Mouse (Mus musculus) lung, embryonic 16.5 days (tissue): Measurements from ENCODE around the gene Lrig3. TPM values are rescaled to one million over a fixed set of nuclear protein-coding genes. Genes with fewer than 3 reads are reported as not detected.

ENCODE experiments used
- ATAC-seq: fragments of 200-750 bp; cut with Nextera tagmentation; 2 replicates; pipeline ENCODE4 v1.8.0; 2017; ENCODE audit warnings: low read depth, mild to moderate bottlenecking, moderate library complexity
- H3K27ac ChIP-seq: fragments of 300-500 bp; sonication (generic); 2 replicates; pipeline ENCODE4 v1.5.1; 2014; ENCODE audit warnings: mild to moderate bottlenecking, control low read depth, low read length
- H3K27me3 ChIP-seq: fragments of 300-500 bp; sonication (generic); 2 replicates; pipeline ENCODE4 v1.6.1; 2014; ENCODE audit warnings: low read depth, low read length, mixed read lengths; ENCODE audit not compliant: control insufficient read depth, insufficient read depth
- H3K36me3 ChIP-seq: fragments of 300-500 bp; sonication (generic); 2 replicates; pipeline ENCODE4 v1.6.1; 2014; ENCODE audit warnings: low read length; ENCODE audit not compliant: control insufficient read depth, insufficient read depth
- H3K4me1 ChIP-seq: fragments of 300-500 bp; sonication (generic); replicated peaks from 2 replicates; pipeline ENCODE4 v1.6.1; 2014; ENCODE audit warnings: low read length, mixed read lengths; ENCODE audit not compliant: control insufficient read depth, insufficient read depth
- H3K4me2 ChIP-seq: fragments of 300-500 bp; sonication (generic); 2 replicates; pipeline ENCODE4 v1.6.1; 2014; ENCODE audit warnings: low read depth, low read length, control low read depth
- H3K4me3 ChIP-seq: fragments of 300-500 bp; sonication (generic); 2 replicates; pipeline ENCODE4 v1.5.1; 2014; ENCODE audit warnings: mild to moderate bottlenecking, low read length, control low read depth
- H3K9ac ChIP-seq: fragments of 300-500 bp; sonication (generic); 2 replicates; pipeline ENCODE4 v1.6.1; 2014; ENCODE audit warnings: low read length, control low read depth
- H3K9me3 ChIP-seq: fragments of 300-500 bp; sonication (generic); 2 replicates; pipeline ENCODE4 v1.6.1; 2016; ENCODE audit warnings: low read length; ENCODE audit not compliant: control insufficient read depth
- WGBS: fragments of 180-500 bp; shearing (Covaris S2); extraction: QIAGEN DNeasy Blood & Tissue Kit; methylation state at CpG from one replicate; pipeline ENCODE4 v1.1.7; 2014; 5-methylcytosine and 5-hydroxymethylcytosine counted together
- polyA plus RNA-seq: library from polyadenylated mRNA; unstranded; fragments of >200 nt; fragmentation: Nextera tagmentation; extraction: Ambion mirVana; gene quantifications from 2 replicates; pipeline ENCODE4 v1.2.1, GENCODE M21; 2015

Lrig3 gene
- polyA plus RNA-seq, 1 experiment from 2014 or later, result 9.4 TPM

GRCm38 (mm10) chr10:125954747-125955530 is 11.0 kb upstream of the Lrig3 start:
- ATAC-seq, result peak; percentile 64; the same call in 1 of the 2 replicates

GRCm38 (mm10) chr10:125961411-125962107 is 4.4 kb upstream of the Lrig3 start:
- Histone ChIP-seq H3K36me3 (no peaks in the 10 kb centered on the region), H3K9me3 (no peaks in the 10 kb centered on the region), H3K4me1 (peaks cover 9% of the 10 kb centered on the region), H3K9ac (no peak overlapping the region), H3K27ac (peak overlapping the region; percentile 70), H3K4me3 (no peak overlapping the region), H3K27me3 (no peaks in the 10 kb centered on the region), H3K4me2 (peak overlapping the region; percentile 43)
- 16% methylated on average over 9 of the region's 9 CpGs for whole genome bisulfite sequencing
- peak; percentile 23 for ATAC-seq

More at GRCm38 (mm10) chr10:125954747-125955530, 11.0 kb upstream of the Lrig3 start:
- H3K36me3 ChIP-seq, result no peaks in the 10 kb centered on the region
- no peak overlapping the region for H3K4me3 ChIP-seq
- H3K9me3 ChIP-seq, result no peaks in the 10 kb centered on the region
- no peak overlapping the region for H3K27ac ChIP-seq
- H3K4me2 ChIP-seq, result no peak overlapping the region
- H3K9ac ChIP-seq, result no peak overlapping the region
- 57% methylated on average over 12 of the region's 12 CpGs for WGBS
- no peaks in the 10 kb centered on the region for H3K27me3 ChIP-seq
- H3K4me1 ChIP-seq, result peaks cover 9% of the 10 kb centered on the region; the same call in 1 of the 2 replicates

GRCm38 (mm10) chr10:125964709-125965108 is 1.3 kb upstream of the Lrig3 start:
- Histone ChIP-seq H3K27ac (no peak overlapping the region), H3K4me2 (no peak overlapping the region), H3K27me3 (no peaks in the 10 kb centered on the region), H3K4me3 (no peak overlapping the region), H3K9me3 (no peaks in the 10 kb centered on the region), H3K4me1 (peaks cover 20% of the 10 kb centered on the region), H3K36me3 (no peaks in the 10 kb centered on the region), H3K9ac (no peak overlapping the region)
- 82% methylated on average over 3 of the region's 3 CpGs for WGBS
- ATAC-seq, result no peak

DNA sequence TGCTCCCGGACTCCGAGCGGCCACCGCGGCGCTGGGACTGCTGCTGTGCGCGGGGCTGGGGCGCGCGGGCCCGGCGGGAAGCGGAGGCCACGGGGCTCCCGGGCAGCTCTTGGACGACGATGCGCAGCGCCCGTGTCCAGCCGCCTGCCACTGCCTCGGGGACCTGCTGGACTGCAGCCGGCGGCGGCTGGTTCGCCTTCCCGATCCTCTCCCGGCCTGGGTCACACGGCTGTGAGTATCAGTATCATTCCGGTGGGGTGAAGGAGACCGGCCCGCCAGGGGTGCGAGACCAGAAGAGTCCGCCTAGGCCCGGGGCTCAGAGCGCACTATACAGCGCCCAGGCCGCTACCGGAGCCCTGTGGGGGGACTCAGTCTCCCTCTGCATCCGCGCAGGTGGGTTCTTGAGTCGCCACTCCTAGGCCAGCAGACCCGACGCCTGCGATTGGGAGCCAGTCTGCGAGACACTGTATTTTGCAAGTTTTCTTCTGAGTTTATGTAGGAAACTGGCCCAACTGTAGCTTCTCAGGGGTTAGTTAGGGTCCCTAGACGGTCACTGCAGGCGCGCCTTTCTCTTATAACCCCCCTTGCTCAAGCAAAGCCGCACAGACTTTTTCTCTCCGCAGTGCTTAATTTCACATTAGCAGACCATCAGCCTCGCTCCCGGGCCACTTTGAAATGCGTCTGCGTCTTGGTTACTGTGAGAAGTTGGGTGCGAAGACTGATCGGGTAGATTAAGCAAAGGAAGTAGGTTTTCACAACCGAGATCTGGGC is 698 bp downstream of the Lrig3 start:
- no peaks in the 10 kb centered on the region for H3K27me3 ChIP-seq
- WGBS, result under 1% methylated on average over 56 of the region's 59 CpGs
- ATAC-seq, result peak; percentile 59

GRCm38 (mm10) chr10:125967436-125968160 is 1.6 kb downstream of the Lrig3 start:
- peaks cover 20% of the 10 kb centered on the region; the same call in 1 of the 2 replicates for H3K4me1 ChIP-seq
- peak overlapping the region; percentile 89 for H3K9ac ChIP-seq
- H3K4me3 ChIP-seq, result peak overlapping the region; percentile 83
- ATAC-seq, result no peak
- H3K27ac ChIP-seq, result peak overlapping the region; percentile 30
- H3K4me2 ChIP-seq, result peak overlapping the region; percentile 75
- H3K27me3 ChIP-seq, result no peaks in the 10 kb centered on the region
- 11% methylated on average over 14 of the region's 14 CpGs for WGBS
- H3K36me3 ChIP-seq, result no peaks in the 10 kb centered on the region
- H3K9me3 ChIP-seq, result no peaks in the 10 kb centered on the region

More for the DNA sequence above, 698 bp downstream of the Lrig3 start:
- Histone ChIP-seq H3K4me3 (peak overlapping the region; percentile 83), H3K27ac (peak overlapping the region; percentile 90), H3K4me1 (peaks cover 23% of the 10 kb centered on the region; the same call in 1 of the 2 replicates), H3K4me2 (peak overlapping the region; percentile 75), H3K36me3 (no peaks in the 10 kb centered on the region), H3K9ac (peak overlapping the region; percentile 89), H3K9me3 (no peaks in the 10 kb centered on the region)

DNA sequence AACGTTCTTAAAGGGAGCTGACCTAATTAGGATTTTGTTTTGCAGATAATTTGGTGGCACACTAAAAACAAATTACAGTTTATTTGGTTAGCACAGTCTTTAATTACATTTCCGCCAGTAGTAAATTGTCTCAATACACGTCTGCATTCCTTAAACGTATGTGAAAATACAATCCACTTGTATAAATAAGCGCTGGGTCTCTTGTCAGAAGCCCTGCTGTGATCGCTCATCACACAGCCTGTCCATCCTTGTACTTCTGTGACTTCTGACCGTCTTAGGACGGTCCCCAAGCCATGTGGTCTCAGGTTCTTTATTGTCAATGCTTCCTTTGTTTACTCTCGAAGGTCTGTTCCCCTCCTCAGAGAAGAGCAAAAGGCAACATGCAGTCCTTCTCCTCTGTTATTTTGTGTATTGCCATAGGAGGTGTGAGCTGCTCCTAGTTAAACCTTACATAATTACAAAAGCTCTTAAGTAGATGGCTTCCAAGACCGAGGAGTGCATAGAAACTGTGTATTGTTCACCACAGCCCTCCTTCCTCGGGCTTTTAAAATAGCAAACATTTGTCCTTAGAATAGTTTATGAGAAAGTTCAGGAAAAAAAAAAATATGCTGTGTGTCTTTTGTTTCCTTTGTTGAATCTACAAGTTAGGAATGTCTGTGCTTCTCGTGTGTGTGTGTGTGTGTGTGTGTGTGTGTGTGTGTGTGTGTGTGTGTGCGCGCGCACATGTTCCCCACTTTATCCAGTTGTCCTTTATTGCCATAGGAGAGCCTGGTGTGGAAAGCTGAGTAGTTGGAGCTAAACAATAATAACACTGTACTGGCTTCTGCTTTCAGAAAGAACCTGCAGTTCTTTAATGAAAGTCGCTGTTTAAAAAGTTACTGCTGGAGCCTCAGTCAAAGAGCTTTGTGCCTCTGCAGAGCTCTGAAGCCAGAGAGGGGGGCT is 2.5 kb downstream of the Lrig3 start:
- 15% methylated on average over 16 of the region's 16 CpGs for WGBS
- ATAC-seq, result no peak
- peak overlapping the region; percentile 83 for H3K4me3 ChIP-seq
- H3K9me3 ChIP-seq, result no peaks in the 10 kb centered on the region
- H3K4me1 ChIP-seq, result peaks cover 20% of the 10 kb centered on the region; the same call in 1 of the 2 replicates
- peak overlapping the region; percentile 75 for H3K4me2 ChIP-seq
- H3K36me3 ChIP-seq, result peaks cover 3% of the 10 kb centered on the region; the same call in 1 of the 2 replicates
- peak overlapping the region; percentile 72 for H3K27ac ChIP-seq
- H3K9ac ChIP-seq, result peak overlapping the region; percentile 89
- H3K27me3 ChIP-seq, result no peaks in the 10 kb centered on the region

DNA sequence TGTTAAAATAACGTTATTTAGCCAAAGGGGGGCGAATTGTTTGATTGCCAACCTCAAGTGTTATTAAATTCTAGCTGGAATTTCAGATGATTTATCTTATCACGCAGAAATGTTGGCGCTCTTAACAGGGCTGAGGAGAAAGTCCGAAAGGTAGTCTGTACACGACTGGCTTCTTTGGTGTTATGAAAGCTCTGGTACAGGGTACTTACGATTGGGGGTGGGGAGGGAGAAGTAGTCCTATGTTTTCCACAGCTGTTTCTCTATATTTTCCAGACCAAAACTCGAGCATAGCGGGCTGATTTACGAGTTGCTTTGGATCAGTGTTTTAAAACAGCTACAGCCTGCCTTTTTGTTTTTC is 3.1 kb downstream of the Lrig3 start:
- Histone ChIP-seq H3K27ac (peak overlapping the region; percentile 56), H3K4me2 (peak overlapping the region; percentile 75), H3K9me3 (no peaks in the 10 kb centered on the region), H3K9ac (peak overlapping the region; percentile 39), H3K27me3 (no peaks in the 10 kb centered on the region), H3K36me3 (peaks cover 3% of the 10 kb centered on the region), H3K4me1 (peaks cover 20% of the 10 kb centered on the region; the same call in 1 of the 2 replicates), H3K4me3 (peak overlapping the region; percentile 83)
- WGBS, result 20% methylated on average over 10 of the region's 10 CpGs
- no peak for ATAC-seq

GRCm38 (mm10) chr10:125970031-125970430 is 4.1 kb downstream of the Lrig3 start:
- peak overlapping the region; percentile 56 for H3K27ac ChIP-seq
- H3K36me3 ChIP-seq, result peaks cover 3% of the 10 kb centered on the region
- peaks cover 20% of the 10 kb centered on the region; the same call in 1 of the 2 replicates for H3K4me1 ChIP-seq
- H3K4me2 ChIP-seq, result no peak overlapping the region
- H3K9ac ChIP-seq, result no peak overlapping the region
- no peaks in the 10 kb centered on the region for H3K9me3 ChIP-seq
- WGBS, result 69% methylated on average over 2 of the region's 2 CpGs
- H3K27me3 ChIP-seq, result no peaks in the 10 kb centered on the region
- H3K4me3 ChIP-seq, result no peak overlapping the region
- ATAC-seq, result no peak
